Mouse (Mus musculus) forebrain, embryonic 15.5 days (tissue): ENCODE results near the gene Itga2b. TPM values are rescaled to one million over a fixed set of nuclear protein-coding genes. Genes with fewer than 3 reads are reported as not detected.
A peak's percentile ranks its signal among the peaks of the same experiment; 100 is the strongest.

Experiments
- ATAC-seq: fragments of 200-750 bp; cut with Nextera tagmentation; replicated peaks from 2 replicates; pipeline ENCODE4 v1.8.0; 2017; ENCODE audit warnings: mild to moderate bottlenecking, moderate TSS enrichment, moderate library complexity
- H3K27ac ChIP-seq: fragments of 300-500 bp; sonication (generic); replicated peaks from 2 replicates; pipeline ENCODE4 v1.5.1; 2015; ENCODE audit warnings: mild to moderate bottlenecking, inconsistent platforms
- H3K27me3 ChIP-seq: fragments of 300-500 bp; sonication (generic); 2 replicates; pipeline ENCODE4 v1.6.1; 2015; ENCODE audit warnings: inconsistent platforms
- H3K36me3 ChIP-seq: fragments of 300-500 bp; sonication (generic); 2 replicates; pipeline ENCODE4 v1.6.1; 2015; ENCODE audit warnings: mild to moderate bottlenecking, inconsistent platforms
- H3K4me1 ChIP-seq: fragments of 300-500 bp; sonication (generic); 2 replicates; pipeline ENCODE4 v1.6.1; 2015; ENCODE audit warnings: inconsistent platforms
- H3K4me2 ChIP-seq: fragments of 300-500 bp; sonication (generic); replicated peaks from 2 replicates; pipeline ENCODE4 v1.6.1; 2015; ENCODE audit warnings: mild to moderate bottlenecking, inconsistent platforms
- H3K4me3 ChIP-seq: fragments of 300-500 bp; sonication (generic); 2 replicates; pipeline ENCODE4 v1.5.1; 2015; ENCODE audit warnings: mild to moderate bottlenecking, inconsistent platforms
- H3K9ac ChIP-seq: fragments of 300-500 bp; sonication (generic); replicated peaks from 2 replicates; pipeline ENCODE4 v1.6.1; 2015; ENCODE audit warnings: mild to moderate bottlenecking, inconsistent platforms
- H3K9me3 ChIP-seq: fragments of 300-500 bp; sonication (generic); 2 replicates; pipeline ENCODE4 v1.6.1; 2016; ENCODE audit warnings: inconsistent platforms
- WGBS: fragments of 180-500 bp; shearing (Covaris S2); methylation state at CpG from one replicate; pipeline ENCODE4 v1.1.7; 2015; ENCODE audit warnings: mixed read lengths; 5-methylcytosine and 5-hydroxymethylcytosine counted together
- polyA plus RNA-seq: library from polyadenylated mRNA; unstranded; fragments of >200 nt; fragmentation: Nextera tagmentation; extraction: Ambion mirVana; gene quantifications from 2 replicates; pipeline ENCODE4 v1.2.1, GENCODE M21; 2015

Itga2b gene
- polyA plus RNA-seq, 1 experiment from 2014 or later = 4.0 TPM

- peaks cover 47% of the 10 kb centered on the region for H3K4me1 ChIP-seq
- H3K4me2 ChIP-seq = no peak overlapping the region
- H3K4me3 ChIP-seq = no peak overlapping the region
- H3K9ac ChIP-seq = no peak overlapping the region
- no peaks in the 10 kb centered on the region for H3K9me3 ChIP-seq
- H3K27me3 ChIP-seq = no peaks in the 10 kb centered on the region
- ATAC-seq = no peak
- peaks cover 71% of the 10 kb centered on the region for H3K36me3 ChIP-seq
- WGBS = 91% methylated on average over 8 of the region's 8 CpGs
- no peak overlapping the region for H3K27ac ChIP-seq
These were observed 29.7 kb downstream of the Itga2b start for GRCm38 (mm10) chr11:102440255-102440654.

- Histone ChIP-seq H3K4me3 (no peak overlapping the region), H3K36me3 (peaks cover 79% of the 10 kb centered on the region), H3K27me3 (no peaks in the 10 kb centered on the region), H3K4me2 (no peak overlapping the region), H3K4me1 (peaks cover 38% of the 10 kb centered on the region), H3K9ac (no peak overlapping the region), H3K9me3 (no peaks in the 10 kb centered on the region), H3K27ac (peak overlapping the region; percentile 25; the same call in 1 of the 2 replicates)
- WGBS = 73% methylated on average over 14 of the region's 14 CpGs
- ATAC-seq = no peak
These were observed 30.5 kb downstream of the Itga2b start for GRCm38 (mm10) chr11:102439093-102440082.

GRCm38 (mm10) chr11:102438212-102439092, 31.5 kb downstream of the Itga2b start:
- Histone ChIP-seq H3K4me3 (peak overlapping the region; percentile 27), H3K36me3 (peaks cover 74% of the 10 kb centered on the region), H3K27me3 (no peaks in the 10 kb centered on the region), H3K4me1 (peaks cover 34% of the 10 kb centered on the region), H3K4me2 (peak overlapping the region; percentile 43), H3K9ac (peak overlapping the region; percentile 29; the same call in 1 of the 2 replicates), H3K27ac (peak overlapping the region; percentile 25), H3K9me3 (no peaks in the 10 kb centered on the region)
- 9% methylated on average over 77 of the region's 77 CpGs for WGBS
- ATAC-seq = peak; percentile 25

- H3K27me3 ChIP-seq = no peaks in the 10 kb centered on the region
- peak overlapping the region; percentile 19; the same call in 1 of the 2 replicates for H3K27ac ChIP-seq
- peaks cover 38% of the 10 kb centered on the region for H3K4me1 ChIP-seq
- H3K9me3 ChIP-seq = no peaks in the 10 kb centered on the region
- WGBS = 4% methylated on average over 87 of the region's 87 CpGs
- H3K4me3 ChIP-seq = peak overlapping the region; percentile 27
- peak overlapping the region; percentile 43 for H3K4me2 ChIP-seq
- ATAC-seq = peak; percentile 24; the same call in 1 of the 2 replicates
- peak overlapping the region; percentile 29 for H3K9ac ChIP-seq
- H3K36me3 ChIP-seq = peaks cover 65% of the 10 kb centered on the region
These were observed 32.5 kb downstream of the Itga2b start for GRCm38 (mm10) chr11:102437120-102438061.

- H3K36me3 ChIP-seq = peaks cover 56% of the 10 kb centered on the region
- H3K27me3 ChIP-seq = no peaks in the 10 kb centered on the region
- H3K4me3 ChIP-seq = no peak overlapping the region
- no peak for ATAC-seq
- H3K4me1 ChIP-seq = peaks cover 42% of the 10 kb centered on the region
- H3K27ac ChIP-seq = no peak overlapping the region
- no peaks in the 10 kb centered on the region for H3K9me3 ChIP-seq
- H3K4me2 ChIP-seq = no peak overlapping the region
- no peak overlapping the region for H3K9ac ChIP-seq
- WGBS = 82% methylated on average over 10 of the region's 10 CpGs
These were observed 33.5 kb downstream of the Itga2b start for GRCm38 (mm10) chr11:102436471-102436790.

GRCm38 (mm10) chr11:102435754-102436470, 34.0 kb downstream of the Itga2b start:
- no peak overlapping the region for H3K4me3 ChIP-seq
- no peak for ATAC-seq
- WGBS = 93% methylated on average over 18 of the region's 18 CpGs
- H3K4me1 ChIP-seq = peaks cover 46% of the 10 kb centered on the region
- H3K27ac ChIP-seq = no peak overlapping the region
- H3K4me2 ChIP-seq = no peak overlapping the region
- H3K36me3 ChIP-seq = peaks cover 50% of the 10 kb centered on the region
- H3K9me3 ChIP-seq = no peaks in the 10 kb centered on the region
- H3K9ac ChIP-seq = no peak overlapping the region
- no peaks in the 10 kb centered on the region for H3K27me3 ChIP-seq

GRCm38 (mm10) chr11:102434816-102435705, 34.9 kb downstream of the Itga2b start:
- Histone ChIP-seq H3K27me3 (no peaks in the 10 kb centered on the region), H3K4me1 (peaks cover 52% of the 10 kb centered on the region), H3K9ac (no peak overlapping the region), H3K36me3 (peaks cover 43% of the 10 kb centered on the region), H3K4me3 (no peak overlapping the region), H3K27ac (no peak overlapping the region), H3K9me3 (no peaks in the 10 kb centered on the region), H3K4me2 (no peak overlapping the region)
- ATAC-seq = no peak
- 92% methylated on average over 11 of the region's 11 CpGs for WGBS

GRCm38 (mm10) chr11:102434406-102434805, 35.5 kb downstream of the Itga2b start:
- H3K9ac ChIP-seq = no peak overlapping the region
- WGBS = 5% methylated on average over 7 of the region's 7 CpGs
- H3K4me3 ChIP-seq = no peak overlapping the region
- H3K36me3 ChIP-seq = peaks cover 36% of the 10 kb centered on the region
- peaks cover 58% of the 10 kb centered on the region for H3K4me1 ChIP-seq
- no peaks in the 10 kb centered on the region for H3K9me3 ChIP-seq
- ATAC-seq = peak; percentile 57
- H3K27ac ChIP-seq = no peak overlapping the region
- no peaks in the 10 kb centered on the region; the same call in 1 of the 2 replicates for H3K27me3 ChIP-seq
- H3K4me2 ChIP-seq = no peak overlapping the region

- Histone ChIP-seq H3K9ac (no peak overlapping the region), H3K27me3 (no peaks in the 10 kb centered on the region; the same call in 1 of the 2 replicates), H3K4me1 (peaks cover 54% of the 10 kb centered on the region), H3K4me2 (no peak overlapping the region), H3K27ac (no peak overlapping the region), H3K9me3 (no peaks in the 10 kb centered on the region), H3K4me3 (no peak overlapping the region), H3K36me3 (peaks cover 31% of the 10 kb centered on the region)
- ATAC-seq = no peak
- 87% methylated on average over 7 of the region's 7 CpGs for WGBS
These were observed 36.1 kb downstream of the Itga2b start for GRCm38 (mm10) chr11:102433866-102434265.

GRCm38 (mm10) chr11:102432896-102433295, 37.0 kb downstream of the Itga2b start:
- Histone ChIP-seq H3K9me3 (no peaks in the 10 kb centered on the region), H3K27ac (no peak overlapping the region), H3K9ac (no peak overlapping the region), H3K4me3 (no peak overlapping the region), H3K27me3 (no peaks in the 10 kb centered on the region; the same call in 1 of the 2 replicates), H3K4me1 (peaks cover 44% of the 10 kb centered on the region), H3K4me2 (no peak overlapping the region), H3K36me3 (peaks cover 30% of the 10 kb centered on the region)
- no peak for ATAC-seq
- 91% methylated on average over 6 of the region's 6 CpGs for WGBS
